Mouse (Mus musculus): Measurements from ENCODE around the gene Gm7102.
"Not testable (repeated sequence)": the region's sequence is repeated elsewhere in the genome, so short reads cannot be mapped to it uniquely, and the experiment has no call there.

Gm7102 gene

DNA sequence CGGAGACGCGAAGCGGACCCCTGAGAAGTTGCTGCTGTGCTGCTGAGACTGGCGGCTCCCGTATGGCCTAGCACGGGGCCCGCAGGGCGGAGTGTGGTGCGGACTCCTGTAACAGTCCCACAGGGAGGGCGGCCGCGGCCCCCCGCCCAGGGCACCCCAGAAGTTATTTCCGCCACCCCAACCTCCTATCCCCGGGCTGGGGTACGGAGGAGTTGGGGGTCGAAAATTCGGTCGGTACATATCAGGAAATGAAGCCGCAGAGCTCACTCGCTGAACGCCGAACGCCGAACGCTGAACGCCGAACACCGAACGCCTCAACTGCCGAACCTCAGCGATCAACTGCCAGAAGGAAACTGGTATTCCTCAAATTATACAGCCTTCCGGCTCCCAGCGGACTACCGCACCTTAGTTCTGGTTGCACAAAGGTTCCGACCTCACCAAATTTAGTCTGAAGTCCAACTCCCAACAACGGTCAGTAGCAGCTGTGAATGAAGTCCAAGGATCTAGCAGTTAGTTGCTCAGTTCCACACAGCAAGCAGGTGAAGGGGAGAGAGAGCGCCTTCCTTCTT lies at the start of gene Gm7102:
Gene Gm7102, minus strand, starts transcription at position 554 of the 569 bp plus-strand sequence.
- DNase-seq, result no peak

DNA sequence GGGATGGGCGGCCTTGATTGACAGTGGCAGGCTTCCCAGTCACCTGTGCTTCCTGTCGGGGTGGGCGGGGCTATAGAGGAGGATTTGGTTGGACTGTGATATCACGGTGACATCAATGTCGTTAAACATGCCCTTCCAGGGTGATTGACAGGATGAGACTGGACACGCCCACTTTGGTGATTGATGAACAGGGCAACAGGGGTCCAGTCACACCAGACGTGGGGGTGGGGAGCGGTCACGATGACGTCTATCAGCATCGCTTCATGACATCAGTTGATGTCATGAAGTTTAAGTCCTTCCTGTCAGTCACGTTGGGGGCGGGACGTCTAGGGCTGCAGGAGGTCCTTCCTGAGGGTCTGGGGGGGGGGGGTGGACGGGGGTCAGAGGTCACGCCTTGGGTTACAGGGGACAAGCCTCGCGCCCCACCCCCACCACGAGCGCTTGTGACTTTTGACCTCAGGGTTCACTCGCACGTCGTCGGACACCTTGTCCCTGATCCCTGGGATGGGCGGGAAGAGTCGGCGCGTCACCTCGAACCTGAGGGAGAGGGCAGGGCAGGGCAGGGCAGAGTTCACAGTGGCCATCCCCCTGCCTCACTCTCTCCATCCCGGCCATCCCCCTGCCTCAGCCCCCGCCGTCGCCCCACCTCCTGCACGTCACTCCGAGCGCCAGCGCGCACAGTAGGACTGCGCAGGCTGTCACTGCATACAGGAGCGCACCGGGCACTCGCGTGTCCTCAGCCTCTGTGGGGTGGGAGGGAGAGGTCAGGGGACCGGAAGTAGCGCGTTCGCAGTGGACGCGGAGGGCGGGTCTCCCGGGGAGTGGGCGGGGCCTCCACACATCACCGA lies 48.8 kb upstream of the Gm7102 start:
- DNase-seq, result peak; percentile 8

DNA sequence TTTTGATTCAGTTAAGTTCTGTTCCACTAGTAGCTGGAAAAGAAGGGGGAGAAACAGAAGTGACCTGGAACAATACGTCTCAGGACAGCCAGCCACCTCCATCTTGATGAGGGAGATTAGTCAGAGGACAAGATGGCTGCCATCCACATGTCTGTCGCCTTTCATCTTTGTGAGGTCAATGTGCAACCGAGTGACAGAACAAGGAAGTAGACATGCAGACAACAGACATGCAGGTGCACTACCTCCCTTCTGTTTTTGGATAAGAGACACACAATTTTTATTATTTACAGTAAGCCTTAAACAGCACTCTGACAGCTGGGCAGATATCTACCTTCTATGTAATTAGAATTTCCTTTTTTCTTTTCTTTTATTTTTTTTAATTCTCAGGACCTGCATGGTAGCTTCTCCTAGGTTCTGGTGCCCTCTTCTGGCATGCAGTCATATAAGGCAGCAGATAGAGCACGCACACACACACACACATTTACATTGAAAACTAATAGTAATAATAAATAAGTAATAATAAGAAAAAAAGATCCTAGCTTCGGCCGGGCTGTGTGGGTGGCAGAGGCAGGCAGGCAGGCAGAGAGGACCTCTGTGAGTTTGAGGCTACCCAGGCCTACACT lies 47.7 kb upstream of the Gm7102 start:
- DNase-seq, result no peak

DNA sequence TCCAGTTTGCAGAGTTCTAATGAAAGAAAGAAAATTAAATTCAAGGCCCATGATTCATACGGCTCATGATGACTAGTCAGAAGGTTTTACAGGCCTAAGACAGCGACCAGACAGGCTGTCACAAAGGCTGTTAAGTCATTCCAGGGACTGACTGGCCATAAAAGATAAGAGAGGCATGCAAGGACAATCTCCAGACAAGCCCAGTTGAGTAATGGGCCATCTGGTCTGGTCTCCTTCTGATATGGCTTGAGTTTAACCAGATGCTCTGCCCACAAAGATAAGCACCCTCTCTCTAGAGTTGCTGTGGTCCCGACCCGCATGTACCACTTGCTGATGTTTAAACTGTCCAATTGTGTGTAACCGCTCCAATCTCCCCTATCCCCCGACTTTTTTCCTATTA lies 31.4 kb upstream of the Gm7102 start:
- not testable (repeated sequence) for DNase-seq

DNA sequence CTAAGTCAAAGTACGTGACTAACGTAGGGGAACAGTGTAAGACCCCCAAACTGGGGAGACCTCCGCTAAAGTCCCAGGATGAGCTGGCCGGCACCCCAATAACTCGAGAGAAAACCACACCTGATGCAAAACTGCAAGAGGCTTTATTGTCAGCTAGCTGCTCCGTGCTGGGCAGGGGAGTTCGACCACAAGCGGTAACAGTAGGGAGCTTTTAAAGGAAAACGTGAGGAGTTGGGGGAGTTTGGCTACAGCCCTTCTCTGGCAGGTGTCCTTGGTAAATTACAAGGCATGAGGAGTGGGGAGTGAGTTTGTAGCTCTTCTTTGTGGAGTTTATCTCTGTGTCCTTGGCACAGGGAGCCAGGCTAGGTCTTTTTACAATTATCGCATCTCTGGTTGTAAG lies 23.7 kb upstream of the Gm7102 start:
- no peak for DNase-seq

DNA sequence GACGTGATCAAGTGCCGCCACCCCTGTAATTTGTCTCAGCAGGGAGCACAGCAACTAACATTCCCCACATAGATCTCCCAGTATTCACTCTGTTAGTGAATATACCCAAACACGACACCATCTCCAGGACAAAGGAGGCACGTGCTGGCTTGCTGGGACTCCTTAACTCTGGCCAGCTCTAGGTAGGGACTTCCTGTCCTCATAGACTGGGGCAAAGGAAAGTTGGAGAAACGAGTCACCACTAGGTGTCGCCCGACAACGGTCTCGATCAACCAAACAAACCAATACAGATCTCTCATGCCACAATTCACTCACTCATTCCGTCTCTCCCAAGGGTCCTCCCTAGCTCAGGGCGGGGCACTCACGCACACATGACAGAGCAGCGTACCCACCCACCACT lies 23.2 kb upstream of the Gm7102 start:
- peak; percentile 83 for DNase-seq

DNA sequence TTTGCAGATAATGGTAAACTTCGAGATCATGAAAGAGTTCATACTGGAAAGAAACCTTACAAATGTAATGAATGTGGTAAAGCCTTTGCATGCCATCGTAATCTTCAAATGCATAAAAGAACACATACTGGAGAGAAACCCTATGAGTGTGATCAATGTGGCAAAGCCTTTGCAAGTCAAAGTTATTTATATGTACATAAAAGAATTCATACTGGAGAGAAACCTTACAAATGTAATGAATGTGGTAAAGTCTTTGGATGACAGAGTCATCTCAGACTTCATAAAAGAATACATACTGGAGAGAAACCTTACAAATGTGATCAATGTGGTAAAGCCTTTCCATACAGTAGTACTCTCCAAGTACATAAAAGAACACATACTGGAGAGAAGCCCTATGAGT lies 7.5 kb upstream of the Gm7102 start, which contains the start of gene Gm6020:
Gene Gm6020, plus strand, starts transcription at position 301 of the 400 bp plus-strand sequence.
- not testable (repeated sequence) for DNase-seq

DNA sequence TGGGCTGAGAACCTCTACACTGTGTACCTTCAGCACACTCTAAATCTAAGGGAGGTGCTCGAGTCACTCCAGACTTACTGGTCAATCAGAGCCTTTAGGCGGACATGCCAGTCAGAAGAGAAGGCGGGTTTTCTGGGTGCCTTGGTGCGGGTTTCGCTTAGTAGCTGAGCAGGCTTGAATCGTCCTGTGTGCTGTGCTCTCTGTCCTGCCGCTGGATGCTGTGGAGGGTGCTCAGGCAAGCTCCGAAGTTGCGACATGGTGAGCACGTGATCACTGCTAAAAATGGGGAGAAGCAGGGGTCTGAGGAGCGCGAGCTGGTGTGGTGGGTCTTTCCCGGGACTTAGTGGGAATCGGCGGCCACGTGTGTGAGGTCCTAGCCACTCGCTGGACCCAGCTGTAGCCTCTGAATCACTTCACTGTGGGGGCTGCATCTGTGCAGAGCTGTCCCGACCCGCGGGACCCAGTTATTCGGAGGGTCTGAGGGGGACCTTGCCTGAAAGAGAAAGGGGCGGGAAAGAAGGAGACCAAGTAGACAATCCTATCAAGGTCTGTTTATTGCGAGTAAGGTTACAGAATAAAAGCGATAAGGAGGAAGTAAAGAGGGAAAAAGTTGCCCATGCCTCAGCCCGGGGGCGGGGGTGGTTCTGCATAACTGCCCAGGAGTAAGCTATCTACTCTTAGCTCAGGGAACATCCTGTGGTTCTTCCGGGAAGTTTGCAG lies 24.2 kb downstream of the Gm7102 start:
- DNase-seq, result no peak

DNA sequence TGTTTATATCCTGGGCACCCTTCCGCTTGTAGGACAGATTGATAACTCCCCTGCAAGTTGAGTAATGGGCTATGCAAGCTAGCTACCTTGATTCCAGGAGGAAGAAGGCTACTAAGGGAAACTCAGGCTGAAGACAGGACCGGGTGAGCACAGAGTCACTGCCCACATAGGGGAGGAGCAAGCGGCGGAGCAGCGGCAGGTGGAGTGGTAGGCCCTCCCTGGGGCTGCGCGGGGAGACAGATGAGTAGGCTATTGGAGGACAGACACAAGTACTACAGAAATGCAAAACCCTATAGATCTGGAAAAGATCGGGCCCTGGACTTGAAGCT lies 24.8 kb downstream of the Gm7102 start:
- no peak for DNase-seq

DNA sequence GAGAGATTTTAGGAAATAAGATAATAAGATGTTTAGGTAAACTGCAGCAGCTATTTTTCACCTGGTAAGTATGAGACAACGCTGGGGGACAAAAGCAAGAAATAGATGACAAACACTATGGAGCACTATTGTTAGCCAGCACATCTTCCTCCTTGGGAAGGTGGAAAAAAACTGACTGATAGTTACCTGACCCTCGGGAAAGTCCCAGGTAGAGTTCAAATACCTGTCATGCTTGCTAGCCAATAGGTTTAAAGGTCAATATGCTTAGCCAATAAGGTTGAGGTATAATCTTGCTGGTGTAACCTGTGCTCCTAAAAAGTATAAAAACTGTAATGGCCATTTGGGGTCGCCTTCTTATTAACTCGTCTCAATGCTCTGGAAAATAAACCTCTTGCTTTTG lies 34.8 kb downstream of the Gm7102 start:
- no peak for DNase-seq

DNA sequence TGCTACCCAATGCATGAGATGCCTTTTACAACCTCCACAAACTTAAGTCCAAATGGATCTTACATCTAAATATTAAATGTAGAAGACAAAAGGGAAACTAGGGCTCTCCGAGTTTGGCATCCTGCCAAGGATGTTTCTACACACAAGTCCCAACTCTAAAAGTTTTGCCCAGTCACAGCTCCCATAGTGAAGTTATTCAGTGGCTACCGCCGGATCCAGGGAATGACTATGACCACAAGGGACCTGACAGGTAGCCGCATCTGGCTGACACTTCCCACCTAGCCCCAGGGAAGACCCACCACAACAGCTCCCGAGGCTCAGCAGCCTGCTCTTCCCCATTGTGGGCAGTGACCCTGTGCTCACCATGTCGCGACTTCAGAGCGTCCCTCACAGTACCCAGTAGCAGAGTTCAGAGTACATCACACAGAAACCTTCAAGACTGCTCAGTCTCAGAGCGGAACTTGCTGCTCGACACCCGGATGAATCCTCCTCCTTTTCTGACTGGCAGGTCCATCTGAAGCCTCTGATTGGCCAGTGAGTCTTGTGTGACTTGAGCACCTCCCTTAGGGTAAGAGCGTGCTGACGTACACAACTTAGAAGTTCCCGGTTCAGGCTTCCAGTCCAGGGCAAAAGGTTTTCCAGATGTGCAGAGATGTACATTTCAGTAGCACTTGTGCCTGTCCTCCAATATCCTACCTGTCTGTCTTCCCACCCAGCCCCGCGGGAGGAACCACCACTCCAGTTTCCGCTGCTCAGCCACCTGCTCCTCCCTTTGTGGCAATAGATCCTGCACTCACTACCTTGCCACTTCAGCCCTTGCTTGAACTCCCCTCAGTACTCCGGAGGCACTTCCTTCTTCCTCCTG lies 35.5 kb downstream of the Gm7102 start, which contains the start of gene Zfp950:
Gene Zfp950, minus strand, starts transcription at position 499 of the 865 bp plus-strand sequence.
- DNase-seq, result peak; percentile 92

GRCm38 (mm10) chr19:61138655-61139054 lies 37.5 kb downstream of the Gm7102 start:
- DNase-seq, result no peak

- no peak for DNase-seq
Measured at GRCm38 (mm10) chr19:61131096-61131495, 45.0 kb downstream of the Gm7102 start.
